Mouse (Mus musculus): ENCODE results near the gene Epb41. TPM values are rescaled to one million over a fixed set of nuclear protein-coding genes. Genes with fewer than 3 reads are reported as not detected.

Epb41 gene
- total RNA-seq, 2 experiments from 2014 or later = 216 to 281 TPM

DNA sequence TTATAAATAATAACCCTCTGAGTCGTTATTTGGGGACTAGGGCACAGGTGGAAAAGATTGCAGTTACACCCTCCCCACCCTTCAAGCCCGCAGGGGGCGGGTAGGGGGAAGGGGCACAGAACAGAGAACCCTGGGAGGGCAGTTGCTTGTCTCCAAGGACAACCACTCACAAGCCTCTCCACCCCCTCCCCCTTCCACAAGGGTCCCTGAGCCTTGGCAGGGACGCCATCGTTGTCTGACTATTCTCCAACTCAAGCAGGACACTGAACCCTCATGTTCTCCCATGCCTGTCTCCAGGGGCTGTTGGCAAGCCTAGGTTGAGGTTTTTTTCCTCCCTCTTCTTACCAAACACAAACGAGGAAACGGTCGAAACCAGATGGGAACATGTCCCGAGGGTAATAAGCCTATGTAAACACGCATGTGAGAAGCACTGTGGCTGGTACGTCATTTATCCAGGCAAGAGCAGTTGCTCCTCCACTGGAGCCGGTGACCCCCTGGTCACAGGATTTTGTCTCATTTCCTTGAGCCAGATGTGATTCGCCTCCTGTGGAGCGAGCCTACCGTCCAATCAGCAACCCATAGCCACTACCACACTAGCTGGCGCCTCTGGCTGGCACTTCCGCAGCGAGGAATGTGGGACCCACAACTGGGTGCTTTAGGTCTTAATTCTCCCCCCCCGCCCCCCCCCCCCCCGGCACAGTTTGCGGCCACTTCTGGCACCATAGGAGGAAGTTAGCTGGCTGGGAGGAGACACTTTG lies 164.7 kb downstream of the Epb41 start:
- DNase-seq = no peak
- intact Hi-C loops (cut with DNase I) = no loop called here

- intact Hi-C loops (cut with DNase I) = no loop called here
- DNase-seq = no peak
Observed at GRCm38 (mm10) chr4:131907912-131908311, 167.2 kb downstream of the Epb41 start.

GRCm38 (mm10) chr4:131906423-131906822 lies 168.7 kb downstream of the Epb41 start:
- intact Hi-C loops (cut with DNase I) = no loop called here
- no peak for DNase-seq

GRCm38 (mm10) chr4:131904478-131904877 lies 170.6 kb downstream of the Epb41 start:
- intact Hi-C loops (cut with DNase I) = loop anchor here (2.0 kb wide), 1 partner anchor 44 kb away; no protein-coding TSS in a partner anchor
- DNase-seq = peak; percentile 35 to 63

GRCm38 (mm10) chr4:131901090-131901489 lies 174.0 kb downstream of the Epb41 start:
- no peak for DNase-seq
- intact Hi-C loops (cut with DNase I) = no loop called here

DNA sequence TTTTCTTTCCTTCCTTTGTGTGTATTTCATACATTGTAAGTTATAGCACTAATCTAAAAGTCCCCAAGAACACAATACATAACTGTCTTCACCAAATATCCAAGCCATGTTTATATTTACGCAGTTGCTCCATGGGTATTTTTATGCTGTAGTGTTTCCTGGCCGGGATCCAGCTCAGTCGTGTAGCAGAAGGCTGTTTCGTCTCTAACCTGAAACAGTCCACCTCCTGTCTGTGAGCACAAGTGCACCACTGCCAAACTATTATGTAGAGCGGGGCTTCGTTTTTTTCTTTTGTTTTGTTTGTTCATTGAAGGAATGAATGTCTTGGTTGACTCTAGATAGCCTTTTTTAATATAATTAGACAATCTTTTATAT lies 176.0 kb downstream of the Epb41 start:
- intact Hi-C loops (cut with DNase I) = no loop called here
- DNase-seq = peak in 1 of 2 experiments; percentile 47

GRCm38 (mm10) chr4:131898503-131899179 lies 176.5 kb downstream of the Epb41 start:
- DNase-seq = peak in 1 of 2 experiments; percentile 44
- intact Hi-C loops (cut with DNase I) = no loop called here

DNA sequence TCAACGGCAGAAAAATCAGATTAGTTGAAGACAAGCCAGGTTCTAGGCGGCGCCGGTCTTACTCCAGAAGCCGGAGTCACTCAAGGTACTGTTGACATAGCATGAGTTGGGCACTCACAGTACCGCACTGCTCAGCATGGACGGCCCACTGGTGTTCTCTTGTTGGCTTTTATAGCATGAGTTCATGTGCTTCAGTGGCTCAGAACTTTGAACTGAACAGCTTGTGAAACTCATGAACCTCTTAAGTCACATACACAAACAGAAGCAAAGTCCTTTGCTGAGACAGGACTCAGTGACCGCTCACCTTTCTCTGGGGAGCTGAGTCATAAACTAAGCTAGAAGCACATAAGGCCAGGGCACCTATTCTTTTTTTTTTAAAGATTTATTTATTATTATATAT lies 177.3 kb downstream of the Epb41 start:
- no peak for DNase-seq
- intact Hi-C loops (cut with DNase I) = no loop called here

DNA sequence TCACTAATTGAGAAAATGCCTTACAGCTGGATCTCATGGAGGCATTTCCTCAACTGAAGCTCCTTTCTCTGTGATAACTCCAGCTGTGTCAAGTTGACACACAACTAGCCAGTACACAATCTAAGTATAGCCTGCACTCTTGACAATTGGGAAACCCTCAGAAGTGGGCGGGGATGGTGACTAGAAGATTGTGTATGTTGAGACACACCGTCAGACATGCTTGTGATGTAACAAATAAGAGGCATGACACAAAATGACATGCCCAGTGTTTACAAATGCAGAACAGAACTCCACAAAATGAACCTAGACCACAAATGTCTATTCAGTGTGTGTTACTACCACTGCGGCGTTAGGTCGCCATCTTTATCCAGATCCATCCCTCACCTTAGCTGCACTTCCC lies 178.0 kb downstream of the Epb41 start:
- no peak for DNase-seq
- intact Hi-C loops (cut with DNase I) = no loop called here

DNA sequence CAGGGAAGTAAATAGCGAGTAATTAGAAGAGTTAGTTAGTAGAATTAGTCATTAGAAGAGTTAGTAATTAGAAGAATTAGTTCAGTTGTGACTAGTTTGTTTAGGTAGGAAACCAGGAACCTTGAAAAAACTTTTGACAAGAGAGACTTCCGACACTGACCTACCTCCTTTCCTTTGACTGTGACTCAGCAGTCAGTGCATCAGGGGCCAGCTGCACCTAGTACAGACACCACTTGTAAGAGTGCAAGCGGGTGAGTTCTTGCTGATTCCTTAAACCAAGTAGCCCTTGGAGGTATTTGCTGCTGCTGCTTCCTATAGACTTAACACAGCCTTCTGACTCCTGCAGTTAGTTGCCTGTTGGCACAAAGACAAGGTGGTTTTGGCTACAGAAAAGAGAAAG lies 184.4 kb downstream of the Epb41 start:
- no peak for DNase-seq
- intact Hi-C loops (cut with DNase I) = no loop called here

GRCm38 (mm10) chr4:131888564-131888963 lies 186.6 kb downstream of the Epb41 start:
- DNase-seq = no peak
- intact Hi-C loops (cut with DNase I) = no loop called here

- intact Hi-C loops (cut with DNase I) = no loop called here
- peak; percentile 26 to 31 for DNase-seq
Observed at GRCm38 (mm10) chr4:131885376-131885775, 189.7 kb downstream of the Epb41 start.

DNA sequence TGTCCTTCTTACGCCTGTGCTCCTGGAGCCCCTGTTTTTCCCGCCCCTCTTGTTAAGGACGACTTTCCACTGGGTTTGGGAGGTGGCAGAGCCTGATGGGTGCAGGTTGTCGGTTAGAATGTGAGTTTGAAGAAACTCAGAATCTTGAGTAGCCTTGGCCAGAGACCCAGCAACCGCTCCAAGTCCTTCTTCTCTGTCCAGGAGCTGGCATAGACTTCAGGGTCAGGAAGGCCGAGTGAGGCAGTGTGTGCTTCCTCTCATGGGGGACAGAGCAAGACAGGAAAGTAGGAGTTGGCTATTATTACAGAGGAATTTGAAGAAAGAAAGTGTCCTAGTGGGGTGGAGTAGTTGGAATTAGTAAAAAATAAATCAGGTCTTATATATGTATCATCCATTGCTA lies 191.6 kb downstream of the Epb41 start:
- intact Hi-C loops (cut with DNase I) = no loop called here
- no peak for DNase-seq

DNA sequence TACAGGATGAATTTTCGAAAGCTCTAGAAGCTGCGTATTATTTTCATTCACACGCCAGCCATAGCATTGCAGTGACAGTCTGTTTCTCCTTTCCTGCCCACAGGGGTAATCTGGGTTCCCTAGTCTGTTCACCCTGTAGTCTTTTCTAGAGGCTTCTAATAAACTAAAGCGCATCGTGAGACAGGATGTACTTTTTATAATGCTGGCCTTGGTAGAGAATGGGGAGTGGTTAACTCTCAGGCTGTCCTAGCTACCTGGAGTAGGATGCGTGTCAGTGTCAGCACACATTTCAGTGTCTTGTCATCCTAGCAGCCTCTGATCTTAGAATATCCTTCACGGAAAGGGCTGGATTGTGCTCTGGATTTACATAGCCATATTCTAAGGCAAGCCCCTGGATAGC lies 193.8 kb downstream of the Epb41 start:
- intact Hi-C loops (cut with DNase I) = no loop called here
- DNase-seq = no peak

DNA sequence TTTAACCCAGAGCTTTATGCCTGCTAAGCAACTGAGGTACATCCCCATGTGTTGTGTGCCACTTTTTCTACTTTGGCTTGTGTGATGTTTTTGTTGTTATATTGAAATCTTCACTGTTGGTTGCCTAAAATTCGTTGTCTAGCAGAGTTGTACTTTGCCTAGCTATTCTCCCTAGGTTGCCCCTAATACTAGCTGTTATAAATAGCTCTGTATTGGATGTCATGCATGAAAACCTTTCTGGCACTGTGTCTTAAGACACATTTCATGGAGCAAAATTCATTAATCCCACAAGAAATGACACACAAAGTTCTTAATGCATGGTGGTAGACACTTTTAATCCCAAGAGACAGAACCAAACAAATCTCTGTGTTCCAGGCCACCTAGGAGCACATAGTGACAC lies 195.4 kb downstream of the Epb41 start:
- DNase-seq = no peak
- intact Hi-C loops (cut with DNase I) = no loop called here

DNA sequence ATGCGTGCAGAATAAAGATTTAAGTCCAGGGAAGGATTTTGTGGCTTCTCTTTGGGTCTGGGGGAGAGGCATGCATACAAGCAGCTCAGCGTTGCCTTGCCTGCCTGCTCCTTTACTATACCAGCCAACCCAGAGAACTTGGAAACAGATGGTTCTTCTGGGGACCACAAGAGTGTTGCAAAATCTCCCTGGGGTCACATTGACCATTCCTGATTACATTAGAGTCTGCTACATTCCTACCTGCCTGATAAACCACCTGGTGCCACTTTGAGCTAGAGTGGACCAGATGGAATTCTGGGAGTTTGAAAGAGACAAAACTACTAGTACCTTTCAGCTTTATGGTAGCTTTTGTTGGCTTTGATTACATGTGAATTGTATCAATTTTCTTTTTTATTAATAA lies 198.3 kb downstream of the Epb41 start:
- no peak for DNase-seq
- intact Hi-C loops (cut with DNase I) = no loop called here

GRCm38 (mm10) chr4:131875242-131875641 lies 199.9 kb downstream of the Epb41 start:
- intact Hi-C loops (cut with DNase I) = no loop called here
- no peak for DNase-seq

DNA sequence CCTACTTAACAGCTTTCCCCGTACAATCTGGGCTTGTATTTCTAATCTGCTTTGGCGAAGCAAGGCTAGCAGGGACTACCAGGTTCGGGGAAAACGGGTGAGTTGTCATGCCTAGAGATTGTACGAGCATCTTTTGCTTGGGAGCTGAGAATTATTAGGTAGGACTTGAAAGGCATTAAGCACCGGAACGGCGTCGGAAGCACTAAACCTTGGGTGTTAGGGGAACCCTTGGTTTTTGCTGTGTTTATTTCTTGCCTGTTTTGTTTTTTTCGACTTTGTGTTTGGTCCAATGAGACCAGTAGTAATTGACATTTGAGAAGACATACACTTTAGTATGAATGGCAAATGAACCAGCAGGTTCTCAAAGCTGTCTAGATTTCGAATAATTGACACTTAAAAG lies 200.6 kb downstream of the Epb41 start:
- intact Hi-C loops (cut with DNase I) = no loop called here
- no peak for DNase-seq

DNA sequence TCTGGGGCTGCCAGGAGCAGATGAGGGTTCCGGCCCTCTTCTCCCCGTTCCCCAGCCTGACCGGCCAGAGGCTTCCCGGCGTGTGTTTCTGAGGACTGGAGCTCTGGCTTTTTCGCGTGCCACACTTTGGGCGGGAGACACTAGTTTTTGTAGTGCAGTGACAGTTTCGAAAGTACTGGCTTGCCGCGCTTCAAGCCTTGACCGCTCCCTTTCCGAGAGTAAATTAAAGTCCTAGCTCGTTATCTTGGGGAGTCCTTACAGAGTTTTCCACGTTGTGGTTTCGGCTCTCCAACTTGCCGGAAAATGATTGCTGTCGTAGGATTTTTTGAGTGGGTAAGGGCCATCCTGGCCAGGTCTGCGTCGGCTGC lies 201.0 kb downstream of the Epb41 start:
- intact Hi-C loops (cut with DNase I) = no loop called here
- DNase-seq = no peak
